Mouse (Mus musculus) limb, embryonic 14.5 days (tissue): ENCODE data around the gene Ap2a1. TPM values are rescaled to one million over a fixed set of nuclear protein-coding genes. Genes with fewer than 3 reads are reported as not detected.

Source experiments
- ATAC-seq: fragments of 200-750 bp; cut with Nextera tagmentation; 2 replicates; pipeline ENCODE4 v1.8.0; 2017; ENCODE audit warnings: low read depth, moderate number of reproducible peaks, moderate TSS enrichment; ENCODE audit not compliant: low FRiP score
- DNase-seq: peaks from one replicate; pipeline ENCODE4 v3.0.0-alpha.2; 2015; ENCODE audit warnings: low spot score
- H3K27ac ChIP-seq: fragments of 300-500 bp; sonication (generic); replicated peaks from 2 replicates; pipeline ENCODE4 v1.5.1; 2014; ENCODE audit warnings: low read depth, mild to moderate bottlenecking, low read length, moderate library complexity, mixed read lengths
- H3K27me3 ChIP-seq: fragments of 300-500 bp; sonication (generic); 2 replicates; pipeline ENCODE4 v1.6.1; 2014; ENCODE audit warnings: low read length, mixed read lengths; ENCODE audit not compliant: control insufficient read depth, insufficient read depth
- H3K36me3 ChIP-seq: fragments of 300-500 bp; sonication (generic); 2 replicates; pipeline ENCODE4 v1.6.1; 2014; ENCODE audit warnings: mild to moderate bottlenecking, low read length, moderate library complexity, mixed read lengths; ENCODE audit not compliant: control insufficient read depth, insufficient read depth
- H3K4me1 ChIP-seq: fragments of 300-500 bp; sonication (generic); 2 replicates; pipeline ENCODE4 v1.6.1; 2014; ENCODE audit warnings: antibody characterized with exemption, low read length, mixed read lengths; ENCODE audit not compliant: control insufficient read depth, insufficient read depth
- H3K4me2 ChIP-seq: fragments of 300-500 bp; sonication (generic); replicated peaks from 2 replicates; pipeline ENCODE4 v1.6.1; 2014; ENCODE audit warnings: low read depth, mild to moderate bottlenecking, low read length, moderate library complexity; ENCODE audit not compliant: severe bottlenecking
- H3K4me3 ChIP-seq: fragments of 300-500 bp; sonication (generic); replicated peaks from 2 replicates; pipeline ENCODE4 v1.5.1; 2014; ENCODE audit warnings: low read length
- H3K9ac ChIP-seq: fragments of 300-500 bp; sonication (generic); 2 replicates; pipeline ENCODE4 v1.6.1; 2014; ENCODE audit warnings: mild to moderate bottlenecking, low read depth, low read length, moderate library complexity; ENCODE audit not compliant: severe bottlenecking
- H3K9me3 ChIP-seq: fragments of 300-500 bp; sonication (generic); 2 replicates; pipeline ENCODE4 v1.6.1; 2016; ENCODE audit warnings: low read length; ENCODE audit not compliant: control insufficient read depth
- POLR2A ChIP-seq: fragments of 200-500 bp; IDR thresholded peaks from 2 replicates; pipeline ENCODE4 v1.8.0; 2012; ENCODE audit warnings: inconsistent platforms, mild to moderate bottlenecking, moderate library complexity, borderline replicate concordance; ENCODE audit not compliant: insufficient read depth, insufficient read length; ENCODE audit errors: extremely low read depth
- WGBS: fragments of 180-500 bp; shearing (Covaris S2); extraction: QIAGEN DNeasy Blood & Tissue Kit; methylation state at CpG from one replicate; pipeline ENCODE4 v1.1.7; 2014; 5-methylcytosine and 5-hydroxymethylcytosine counted together
- polyA plus RNA-seq, 2 experiments: library from polyadenylated mRNA; depleted of rRNA in 1 of 2; stranded (reverse) in 1 of 2; unstranded in 1 of 2; fragments of >200 nt; fragmentation: Nextera tagmentation in 1 of 2; extraction: Ambion mirVana in 1 of 2; gene quantifications; 2 replicates each; pipeline versions ENCODE4 v1.2.1 to v1.2.3; 2012 to 2014

Gene Ap2a1
- polyA plus RNA-seq, 2 experiments, result 75.7 to 113 TPM

- Histone ChIP-seq H3K27me3 (peaks cover 17% of the 10 kb centered on the region; the same call in 1 of the 2 replicates), H3K9me3 (no peaks in the 10 kb centered on the region), H3K4me1 (peaks cover 4% of the 10 kb centered on the region), H3K4me3 (no peak overlapping the region), H3K9ac (no peak overlapping the region), H3K4me2 (no peak overlapping the region), H3K27ac (no peak overlapping the region), H3K36me3 (no peaks in the 10 kb centered on the region)
- ATAC-seq (no peak), DNase-seq (no peak)
- no peak for TF ChIP-seq POLR2A
- 64% methylated on average over 14 of the region's 14 CpGs for WGBS
These were observed 24.3 kb upstream of the Ap2a1 start for GRCm38 (mm10) chr7:44953561-44953960.

- Histone ChIP-seq H3K9me3 (no peaks in the 10 kb centered on the region), H3K9ac (peak overlapping the region; percentile 55), H3K27me3 (peaks cover 17% of the 10 kb centered on the region; the same call in 1 of the 2 replicates), H3K4me3 (peak overlapping the region; percentile 51), H3K4me1 (peaks cover 4% of the 10 kb centered on the region), H3K27ac (no peak overlapping the region), H3K4me2 (peak overlapping the region; percentile 90), H3K36me3 (no peaks in the 10 kb centered on the region)
- ATAC-seq, result peak; percentile 93
- peak; percentile 42; the same call in 1 of the 2 replicates for TF ChIP-seq POLR2A
- WGBS, result 6% methylated on average over 24 of the region's 24 CpGs
- peak; percentile 96 for DNase-seq
These were observed 23.5 kb upstream of the Ap2a1 start for GRCm38 (mm10) chr7:44952611-44953306.

GRCm38 (mm10) chr7:44951960-44952359 is 22.7 kb upstream of the Ap2a1 start:
- Histone ChIP-seq H3K9me3 (no peaks in the 10 kb centered on the region), H3K9ac (peak overlapping the region; percentile 55), H3K4me3 (peak overlapping the region; percentile 51), H3K27ac (no peak overlapping the region), H3K27me3 (peaks cover 17% of the 10 kb centered on the region; the same call in 1 of the 2 replicates), H3K4me2 (peak overlapping the region; percentile 90), H3K36me3 (no peaks in the 10 kb centered on the region), H3K4me1 (peaks cover 4% of the 10 kb centered on the region)
- TF ChIP-seq POLR2A, result no peak
- WGBS, result 6% methylated on average over 10 of the region's 10 CpGs
- DNase-seq (peak; percentile 66), ATAC-seq (0 out of 2 replicates have a peak, but pooled peaks have one; percentile 36)

GRCm38 (mm10) chr7:44949922-44950321 is 20.6 kb upstream of the Ap2a1 start:
- H3K9me3 ChIP-seq, result no peaks in the 10 kb centered on the region
- ATAC-seq (no peak), DNase-seq (no peak)
- H3K27ac ChIP-seq, result no peak overlapping the region
- H3K4me1 ChIP-seq, result peaks cover 4% of the 10 kb centered on the region
- H3K27me3 ChIP-seq, result peaks cover 17% of the 10 kb centered on the region; the same call in 1 of the 2 replicates
- H3K4me2 ChIP-seq, result no peak overlapping the region
- no peak overlapping the region for H3K9ac ChIP-seq
- WGBS, result 66% methylated on average over 6 of the region's 6 CpGs
- no peak overlapping the region for H3K4me3 ChIP-seq
- no peaks in the 10 kb centered on the region for H3K36me3 ChIP-seq
- TF ChIP-seq POLR2A, result no peak

GRCm38 (mm10) chr7:44942904-44943303 is 13.6 kb upstream of the Ap2a1 start, which contains the start of gene Tsks:
Tsks (plus strand) TSS chr7:44943204.
- H3K9ac ChIP-seq, result no peak within 1 kb of the TSS
- no peak within 1 kb of the TSS for H3K4me2 ChIP-seq
- no peaks in the 10 kb centered on the region for H3K4me1 ChIP-seq
- H3K27me3 ChIP-seq, result no peaks in the 10 kb centered on the region
- DNase-seq (no peak), ATAC-seq (no peak)
- TF ChIP-seq POLR2A, result no peak
- no peaks in the 10 kb centered on the region for H3K36me3 ChIP-seq
- 76% methylated on average over 7 of the region's 7 CpGs for WGBS
- no peaks in the 10 kb centered on the region for H3K9me3 ChIP-seq
- H3K4me3 ChIP-seq, result no peak within 1 kb of the TSS
- no peak within 1 kb of the TSS for H3K27ac ChIP-seq
